Mouse (Mus musculus) hindbrain, embryonic 14.5 days (tissue): Measurements from ENCODE around the gene Wdr93. TPM values are rescaled to one million over a fixed set of nuclear protein-coding genes. Genes with fewer than 3 reads are reported as not detected.

Experiments used
- ATAC-seq: fragments of 200-750 bp; cut with Nextera tagmentation; 2 replicates; pipeline ENCODE4 v1.8.0; 2017; ENCODE audit warnings: moderate number of reproducible peaks, mild to moderate bottlenecking, moderate TSS enrichment, moderate library complexity; ENCODE audit not compliant: low FRiP score
- DNase-seq: peaks from one replicate; pipeline ENCODE4 v3.0.0-alpha.2; 2015; ENCODE audit warnings: low spot score
- H3K27ac ChIP-seq: fragments of 300-500 bp; sonication (generic); 2 replicates; pipeline ENCODE4 v1.5.1; 2014; ENCODE audit warnings: mild to moderate bottlenecking, moderate library complexity
- H3K27me3 ChIP-seq: fragments of 300-500 bp; sonication (generic); 2 replicates; pipeline ENCODE4 v1.6.1; 2014; ENCODE audit warnings: mild to moderate bottlenecking, low read length, mixed read lengths; ENCODE audit not compliant: control insufficient read depth, insufficient read depth
- H3K36me3 ChIP-seq: fragments of 300-500 bp; sonication (generic); replicated peaks from 2 replicates; pipeline ENCODE4 v1.6.1; 2014; ENCODE audit not compliant: control insufficient read depth, insufficient read depth
- H3K4me1 ChIP-seq: fragments of 300-500 bp; sonication (generic); replicated peaks from 2 replicates; pipeline ENCODE4 v1.6.1; 2014; ENCODE audit warnings: antibody characterized with exemption, low read length, mixed read lengths; ENCODE audit not compliant: control insufficient read depth, insufficient read depth
- H3K4me2 ChIP-seq: fragments of 300-500 bp; sonication (generic); replicated peaks from 2 replicates; pipeline ENCODE4 v1.6.1; 2014; ENCODE audit warnings: mild to moderate bottlenecking, moderate library complexity
- H3K4me3 ChIP-seq: fragments of 300-500 bp; sonication (generic); replicated peaks from 2 replicates; pipeline ENCODE4 v1.5.1; 2014; ENCODE audit warnings: mild to moderate bottlenecking, low read length
- H3K9ac ChIP-seq: fragments of 300-500 bp; sonication (generic); 2 replicates; pipeline ENCODE4 v1.6.1; 2014
- H3K9me3 ChIP-seq: fragments of 300-500 bp; sonication (generic); 2 replicates; pipeline ENCODE4 v1.6.1; 2016; ENCODE audit warnings: low read length; ENCODE audit not compliant: control insufficient read depth
- WGBS: fragments of 180-500 bp; shearing (Covaris S2); extraction: QIAGEN DNeasy Blood & Tissue Kit; methylation state at CpG from one replicate; pipeline ENCODE4 v1.1.7; 2014; 5-methylcytosine and 5-hydroxymethylcytosine counted together
- polyA plus RNA-seq: library from polyadenylated mRNA; unstranded; fragments of >200 nt; fragmentation: Nextera tagmentation; extraction: Ambion mirVana; gene quantifications from 2 replicates; pipeline ENCODE4 v1.2.1, GENCODE M21; 2014

Gene Wdr93
- polyA plus RNA-seq, 1 experiment from 2014 or later: 1.0 TPM

- Histone ChIP-seq H3K36me3 (no peaks in the 10 kb centered on the region), H3K4me1 (no peaks in the 10 kb centered on the region; the same call in 1 of the 2 replicates), H3K27me3 (peaks cover 6% of the 10 kb centered on the region; the same call in 1 of the 2 replicates), H3K27ac (no peak overlapping the region), H3K9ac (no peak overlapping the region), H3K4me3 (no peak overlapping the region), H3K4me2 (no peak overlapping the region), H3K9me3 (no peaks in the 10 kb centered on the region)
- no peak for DNase-seq
- WGBS: 89% methylated on average over 7 of the region's 7 CpGs
- no peak for ATAC-seq
These were observed 65.6 kb downstream of the Wdr93 start for GRCm38 (mm10) chr7:79808561-79808960.

- 22% methylated on average over 65 of the region's 71 CpGs for WGBS
These were observed 67.9 kb downstream of the Wdr93 start, which contains the start of gene Mesp2 for GRCm38 (mm10) chr7:79810611-79811506. Gene Mesp2, plus strand, starts transcription at chr7:79810727.

GRCm38 (mm10) chr7:79813409-79813808 lies 70.4 kb downstream of the Wdr93 start:
- H3K4me2 ChIP-seq: no peak overlapping the region
- no peak overlapping the region for H3K9ac ChIP-seq
- H3K27me3 ChIP-seq: peaks cover 6% of the 10 kb centered on the region; the same call in 1 of the 2 replicates
- H3K4me1 ChIP-seq: peaks cover 3% of the 10 kb centered on the region
- H3K9me3 ChIP-seq: no peaks in the 10 kb centered on the region
- no peaks in the 10 kb centered on the region for H3K36me3 ChIP-seq
- ATAC-seq (no peak), DNase-seq (no peak)
- H3K27ac ChIP-seq: no peak overlapping the region
- 96% methylated on average over 1 of the region's 1 CpGs for WGBS
- no peak overlapping the region for H3K4me3 ChIP-seq

More at GRCm38 (mm10) chr7:79810611-79811506, 67.9 kb downstream of the Wdr93 start, which contains the start of gene Mesp2:
- ATAC-seq: peak; percentile 65; the same call in 1 of the 2 replicates
- Histone ChIP-seq H3K27me3 (peaks cover 6% of the 10 kb centered on the region; the same call in 1 of the 2 replicates), H3K9ac (peak within 1 kb of the TSS; percentile 54), H3K4me2 (peak within 1 kb of the TSS; percentile 70), H3K4me3 (peak within 1 kb of the TSS; percentile 34), H3K9me3 (no peaks in the 10 kb centered on the region), H3K36me3 (no peaks in the 10 kb centered on the region), H3K27ac (no peak within 1 kb of the TSS), H3K4me1 (no peaks in the 10 kb centered on the region; the same call in 1 of the 2 replicates)
- DNase-seq: peak; percentile 83

- no peak overlapping the region for H3K4me3 ChIP-seq
- H3K27me3 ChIP-seq: no peaks in the 10 kb centered on the region
- H3K9me3 ChIP-seq: no peaks in the 10 kb centered on the region
- 9% methylated on average over 6 of the region's 6 CpGs for WGBS
- H3K4me1 ChIP-seq: peaks cover 4% of the 10 kb centered on the region; the same call in 1 of the 2 replicates
- H3K9ac ChIP-seq: no peak overlapping the region
- no peaks in the 10 kb centered on the region for H3K36me3 ChIP-seq
- ATAC-seq (no peak), DNase-seq (no peak)
- no peak overlapping the region for H3K4me2 ChIP-seq
- no peak overlapping the region for H3K27ac ChIP-seq
These were observed 75.4 kb downstream of the Wdr93 start for GRCm38 (mm10) chr7:79818321-79818720.

GRCm38 (mm10) chr7:79819515-79819914 lies 76.6 kb downstream of the Wdr93 start:
- Histone ChIP-seq H3K4me1 (peaks cover 4% of the 10 kb centered on the region; the same call in 1 of the 2 replicates), H3K36me3 (no peaks in the 10 kb centered on the region), H3K9ac (no peak overlapping the region), H3K4me2 (no peak overlapping the region), H3K9me3 (no peaks in the 10 kb centered on the region), H3K4me3 (no peak overlapping the region), H3K27ac (no peak overlapping the region), H3K27me3 (no peaks in the 10 kb centered on the region)
- WGBS: 45% methylated on average over 4 of the region's 4 CpGs
- DNase-seq (no peak), ATAC-seq (no peak)

- Histone ChIP-seq H3K27ac (no peak overlapping the region), H3K27me3 (no peaks in the 10 kb centered on the region), H3K36me3 (no peaks in the 10 kb centered on the region), H3K4me1 (peaks cover 4% of the 10 kb centered on the region; the same call in 1 of the 2 replicates), H3K4me3 (no peak overlapping the region), H3K4me2 (no peak overlapping the region), H3K9ac (no peak overlapping the region), H3K9me3 (no peaks in the 10 kb centered on the region)
- ATAC-seq: no peak
- DNase-seq: no peak
- WGBS: 48% methylated on average over 11 of the region's 11 CpGs
These were observed 77.0 kb downstream of the Wdr93 start for GRCm38 (mm10) chr7:79819996-79820395.

- peaks cover 4% of the 10 kb centered on the region; the same call in 1 of the 2 replicates for H3K4me1 ChIP-seq
- 90% methylated on average over 12 of the region's 12 CpGs for WGBS
- H3K4me2 ChIP-seq: no peak overlapping the region
- H3K9ac ChIP-seq: no peak overlapping the region
- no peak overlapping the region for H3K4me3 ChIP-seq
- H3K27me3 ChIP-seq: no peaks in the 10 kb centered on the region
- H3K9me3 ChIP-seq: no peaks in the 10 kb centered on the region
- no peaks in the 10 kb centered on the region for H3K36me3 ChIP-seq
- DNase-seq (no peak), ATAC-seq (no peak)
- H3K27ac ChIP-seq: no peak overlapping the region
These were observed 79.2 kb downstream of the Wdr93 start for GRCm38 (mm10) chr7:79822092-79822695.

GRCm38 (mm10) chr7:79828341-79828740 lies 85.4 kb downstream of the Wdr93 start:
- Histone ChIP-seq H3K4me1 (no peaks in the 10 kb centered on the region), H3K36me3 (no peaks in the 10 kb centered on the region), H3K9me3 (no peaks in the 10 kb centered on the region), H3K4me2 (no peak overlapping the region), H3K27me3 (no peaks in the 10 kb centered on the region), H3K4me3 (no peak overlapping the region), H3K9ac (no peak overlapping the region), H3K27ac (no peak overlapping the region)
- 74% methylated on average over 3 of the region's 3 CpGs for WGBS
- no peak for ATAC-seq
- no peak for DNase-seq

GRCm38 (mm10) chr7:79831145-79831544 lies 88.2 kb downstream of the Wdr93 start:
- 84% methylated on average over 6 of the region's 6 CpGs for WGBS
- no peak overlapping the region for H3K4me2 ChIP-seq
- no peaks in the 10 kb centered on the region for H3K36me3 ChIP-seq
- H3K27ac ChIP-seq: no peak overlapping the region
- ATAC-seq (no peak), DNase-seq (no peak)
- H3K9me3 ChIP-seq: no peaks in the 10 kb centered on the region
- H3K4me3 ChIP-seq: no peak overlapping the region
- no peaks in the 10 kb centered on the region for H3K27me3 ChIP-seq
- H3K4me1 ChIP-seq: no peaks in the 10 kb centered on the region
- H3K9ac ChIP-seq: no peak overlapping the region
